Mouse (Mus musculus) duodenum, adult 2 months (tissue): ENCODE data around the gene Dkk3. TPM values are rescaled to one million over a fixed set of nuclear protein-coding genes. Genes with fewer than 3 reads are reported as not detected.

Experiments
- polyA plus RNA-seq: library from polyadenylated mRNA; depleted of rRNA; stranded (reverse); fragments of >200 nt; gene quantifications from 2 replicates; pipeline ENCODE4 v1.2.3, GENCODE M21; 2012; ENCODE audit warnings: low replicate concordance; rRNA removed

Dkk3 gene
- 6.8 and 9.6 TPM in 2 replicates for polyA plus RNA-seq

DNA sequence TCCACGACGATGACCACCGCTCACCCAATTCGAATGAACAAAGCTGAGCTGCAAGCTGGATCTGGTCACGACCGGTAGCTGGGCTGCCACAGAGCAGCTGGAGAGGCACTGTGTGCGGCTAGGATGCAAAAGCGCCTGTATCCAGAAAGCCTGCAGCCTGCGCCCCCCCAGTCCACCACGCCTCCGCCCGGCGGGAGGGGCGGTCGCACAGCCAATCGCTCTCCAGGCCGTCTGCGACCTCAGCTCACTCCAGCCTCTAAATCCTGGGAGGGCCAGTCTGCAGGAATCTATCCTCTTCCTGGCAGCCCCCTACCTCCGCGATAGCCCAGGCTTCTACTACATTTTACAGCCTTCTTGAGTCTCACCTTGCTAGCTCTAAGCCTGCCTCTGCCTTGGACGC, at the start of gene Dkk3:
Dkk3 (minus strand) TSS at position 116 of the 400 bp plus-strand sequence.

Other genes starting within 250 kb of the Dkk3 start
- gene Usp47, start 135.6 kb downstream of the Dkk3 start, polyA plus RNA-seq, result 2.7 and 4.0 TPM in 2 replicates
- gene Mical2, start 66.8 kb upstream of the Dkk3 start, polyA plus RNA-seq, result 14.5 and 20.4 TPM in 2 replicates